Mouse (Mus musculus): ENCODE measurements around the gene Gng8.

DNA sequence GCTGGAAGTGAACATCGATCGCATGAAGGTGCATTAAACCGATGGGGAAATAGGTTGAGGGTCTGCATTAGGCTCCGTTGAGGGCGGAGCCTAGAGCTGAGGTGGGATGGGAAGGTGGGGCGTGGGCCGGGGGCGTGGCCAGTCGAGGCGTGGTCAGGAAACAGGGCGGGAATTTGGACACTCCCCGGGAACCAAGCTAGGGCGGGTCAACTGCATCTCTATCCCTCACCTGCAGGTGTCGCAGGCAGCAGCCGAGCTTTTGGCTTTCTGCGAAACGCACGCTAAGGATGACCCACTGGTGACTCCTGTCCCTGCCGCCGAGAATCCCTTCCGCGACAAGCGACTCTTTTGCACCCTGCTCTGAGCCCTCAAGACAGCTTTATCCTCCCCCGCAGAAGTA, 3.4 kb downstream of the Gng8 start:
- TF ChIP-seq POLR2A (IDR thresholded peaks at IDR 0.05; ENCODE audit: control insufficient read depth in 1 of 2, insufficient read depth in 1 of 2, low read depth in 1 of 2, low read length in 2 of 2, poor library complexity in 1 of 2) (no peak), CTCF (IDR thresholded peaks at IDR 0.05 in 2 of 3, conservative IDR thresholded peaks at IDR 0.05 in 1 of 3; ENCODE audit: control insufficient read depth in 1 of 3, insufficient read depth in 1 of 3, low read depth in 2 of 3, low read length in 3 of 3, poor library complexity in 1 of 3, severe bottlenecking in 1 of 3) (peak; percentile 82 to 88 (median 86)), HCFC1 (IDR thresholded peaks at IDR 0.05; ENCODE audit: low read depth, low read length) (no peak), MAX (IDR thresholded peaks at IDR 0.05; ENCODE audit: low read length) (no peak)

Data from MEL (cell line).